Mouse (Mus musculus): ENCODE data around the gene Nkx2-4.

GRCm38 (mm10) chr2:147069077-147069476 is 16.2 kb downstream of the Nkx2-4 start:
- TF ChIP-seq CTCF (IDR thresholded peaks at IDR 0.05; ENCODE audit: low read depth) (no peak), EP300 (IDR thresholded peaks at IDR 0.05; ENCODE audit: low read depth) (no peak)

All from heart, postnatal 0 days (tissue).